Mouse (Mus musculus): Measurements from ENCODE around the gene Sf3a2. TPM values are rescaled to one million over a fixed set of nuclear protein-coding genes. Genes with fewer than 3 reads are reported as not detected.
A peak's percentile ranks its signal among the peaks of the same experiment; 100 is the strongest.

The Sf3a2 gene
- polyA plus RNA-seq, 1 experiment = 93.1 TPM

- Histone ChIP-seq H3K36me3 (ENCODE audit: control insufficient read depth, insufficient read depth) (peaks cover 17% of the 10 kb centered on the region), H3K27me3 (ENCODE audit: control insufficient read depth, insufficient read depth, insufficient read length) (no peaks in the 10 kb centered on the region), H3K4me2 (ENCODE audit: low read depth) (no peak overlapping the region), H3K79me2 (ENCODE audit: control insufficient read depth, insufficient read depth) (peaks cover 37% of the 10 kb centered on the region), H3ac (ENCODE audit: control insufficient read depth, insufficient read length) (no peak overlapping the region), H3K4me3 (no peak overlapping the region)
- TF ChIP-seq REST (IDR thresholded peaks at IDR 0.05; ENCODE audit: insufficient read depth, insufficient read length) = no peak
- TF ChIP-seq POLR2AphosphoS2 (IDR thresholded peaks at IDR 0.05; ENCODE audit: insufficient read length, low read depth) = peak; percentile 26
Observed at GRCm38 (mm10) chr10:80802204-80802912, 4.4 kb downstream of the Sf3a2 start.

GRCm38 (mm10) chr10:80802996-80803395 is 5.0 kb downstream of the Sf3a2 start:
- TF ChIP-seq POLR2A (IDR thresholded peaks at IDR 0.05; ENCODE audit: insufficient read length, low read depth) = peak; percentile 10
- TF ChIP-seq MYOG (IDR thresholded peaks at IDR 0.05; ENCODE audit: control insufficient read depth in 1 of 3, insufficient read depth in 1 of 3, insufficient read length in 2 of 3, low read depth in 2 of 3) = no peak
- Histone ChIP-seq H3K4me3 (no peak overlapping the region), H3K36me3 (ENCODE audit: control insufficient read depth, insufficient read depth) (peaks cover 17% of the 10 kb centered on the region), H3K27me3 (ENCODE audit: control insufficient read depth, insufficient read depth, insufficient read length) (no peaks in the 10 kb centered on the region), H3K79me2 (ENCODE audit: control insufficient read depth, insufficient read depth) (peaks cover 33% of the 10 kb centered on the region), H3K4me2 (ENCODE audit: low read depth) (no peak overlapping the region), H3ac (ENCODE audit: control insufficient read depth, insufficient read length) (no peak overlapping the region)

GRCm38 (mm10) chr10:80804340-80804739 is 6.3 kb downstream of the Sf3a2 start:
- Histone ChIP-seq H3K4me3 (no peak overlapping the region), H3K36me3 (ENCODE audit: control insufficient read depth, insufficient read depth) (peaks cover 17% of the 10 kb centered on the region), H3K27me3 (ENCODE audit: control insufficient read depth, insufficient read depth, insufficient read length) (no peaks in the 10 kb centered on the region), H3K4me2 (ENCODE audit: low read depth) (no peak overlapping the region), H3K79me2 (ENCODE audit: control insufficient read depth, insufficient read depth) (peaks cover 24% of the 10 kb centered on the region), H3ac (ENCODE audit: control insufficient read depth, insufficient read length) (no peak overlapping the region)
- no peak for TF ChIP-seq REST (IDR thresholded peaks at IDR 0.05; ENCODE audit: insufficient read depth, insufficient read length)
- TF ChIP-seq MAX (IDR thresholded peaks at IDR 0.05; ENCODE audit: low read depth) = no peak
- TF ChIP-seq MYOG (IDR thresholded peaks at IDR 0.05; ENCODE audit: control insufficient read depth in 1 of 3, insufficient read depth in 1 of 3, insufficient read length in 2 of 3, low read depth in 2 of 3) = no peak
- TF ChIP-seq POLR2AphosphoS2 (IDR thresholded peaks at IDR 0.05; ENCODE audit: insufficient read length, low read depth) = no peak
- no peak for TF ChIP-seq SRF (IDR thresholded peaks at IDR 0.05; ENCODE audit: control insufficient read depth, insufficient read length, low read depth)
- no peak for TF ChIP-seq TCF12 (IDR thresholded peaks at IDR 0.05; ENCODE audit: insufficient read depth, poor library complexity, severe bottlenecking)
- TF ChIP-seq USF1 (IDR thresholded peaks at IDR 0.05; ENCODE audit: low read depth) = no peak

DNA sequence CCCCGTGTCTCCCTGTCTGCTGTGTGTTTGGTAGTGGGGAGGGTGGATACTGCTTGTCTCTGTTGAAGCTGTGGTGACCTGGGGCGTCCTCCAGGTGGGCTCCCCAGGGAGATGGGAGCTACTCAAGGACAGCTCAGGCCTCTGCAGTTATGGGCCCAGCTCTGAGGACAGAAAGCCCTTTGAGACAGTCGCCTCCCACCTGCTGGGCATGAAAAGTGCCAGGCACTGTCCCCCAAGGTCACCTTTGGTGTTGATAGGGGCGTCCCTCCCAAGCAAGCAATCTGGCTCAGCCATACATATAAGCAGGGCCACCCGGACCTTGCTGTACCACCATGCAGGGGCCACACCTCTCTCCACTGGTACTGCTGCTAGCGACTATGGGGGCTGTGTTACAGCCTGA is 6.9 kb downstream of the Sf3a2 start, which contains the start of gene Amh:
Gene Amh (plus strand): TSS at position 328 of the 400 bp plus-strand sequence.
- peaks cover 17% of the 10 kb centered on the region for H3K36me3 ChIP-seq (ENCODE audit: control insufficient read depth, insufficient read depth)
- H3ac ChIP-seq (ENCODE audit: control insufficient read depth, insufficient read length) = no peak within 1 kb of the TSS
- no peak within 1 kb of the TSS for H3K4me3 ChIP-seq
- TF ChIP-seq POLR2A (IDR thresholded peaks at IDR 0.05; ENCODE audit: insufficient read length, low read depth) (no peak), POLR2AphosphoS2 (IDR thresholded peaks at IDR 0.05; ENCODE audit: insufficient read length, low read depth) (no peak)
- H3K4me2 ChIP-seq (ENCODE audit: low read depth) = no peak within 1 kb of the TSS
- peaks cover 19% of the 10 kb centered on the region for H3K79me2 ChIP-seq (ENCODE audit: control insufficient read depth, insufficient read depth)
- H3K27me3 ChIP-seq (ENCODE audit: control insufficient read depth, insufficient read depth, insufficient read length) = no peaks in the 10 kb centered on the region

DNA sequence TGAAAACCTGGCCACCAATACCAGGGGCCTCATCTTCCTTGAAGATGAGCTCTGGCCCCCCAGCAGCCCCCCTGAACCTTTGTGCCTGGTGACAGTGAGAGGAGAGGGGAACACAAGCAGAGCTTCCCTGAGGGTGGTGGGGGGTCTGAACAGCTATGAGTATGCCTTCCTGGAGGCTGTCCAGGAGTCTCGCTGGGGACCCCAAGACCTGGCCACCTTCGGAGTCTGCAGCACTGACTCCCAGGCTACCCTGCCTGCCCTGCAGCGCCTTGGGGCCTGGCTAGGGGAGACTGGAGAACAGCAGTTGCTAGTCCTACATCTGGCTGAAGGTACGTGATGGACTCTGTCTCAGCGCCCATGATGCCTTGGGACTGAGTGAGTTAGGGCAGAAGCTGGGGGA is 7.3 kb downstream of the Sf3a2 start:
- peaks cover 17% of the 10 kb centered on the region for H3K36me3 ChIP-seq (ENCODE audit: control insufficient read depth, insufficient read depth)

DNA sequence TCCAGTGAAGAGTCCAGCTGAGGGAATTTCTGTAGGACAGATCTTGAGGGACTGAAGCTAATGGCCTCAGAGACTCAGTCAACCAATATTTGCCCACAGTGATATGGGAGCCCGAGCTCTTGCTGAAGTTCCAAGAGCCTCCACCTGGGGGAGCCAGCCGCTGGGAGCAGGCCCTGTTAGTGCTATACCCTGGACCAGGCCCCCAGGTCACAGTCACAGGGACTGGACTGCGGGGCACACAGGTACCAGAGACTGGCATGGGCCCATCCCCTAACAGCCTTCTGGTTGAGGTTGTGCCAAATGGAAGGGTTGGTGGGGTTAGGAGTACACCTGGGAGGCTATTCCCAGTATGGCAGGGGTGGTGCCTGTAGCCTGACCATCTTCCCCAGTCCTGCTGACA is 7.9 kb downstream of the Sf3a2 start:
- TF ChIP-seq CEBPB (IDR thresholded peaks at IDR 0.05; ENCODE audit: insufficient read depth, poor library complexity, severe bottlenecking) (no peak), POLR2AphosphoS2 (IDR thresholded peaks at IDR 0.05; ENCODE audit: insufficient read length, low read depth) (peak; percentile 27)
- Histone ChIP-seq H3K4me3 (no peak overlapping the region), H3ac (ENCODE audit: control insufficient read depth, insufficient read length) (no peak overlapping the region), H3K36me3 (ENCODE audit: control insufficient read depth, insufficient read depth) (peaks cover 12% of the 10 kb centered on the region), H3K4me2 (ENCODE audit: low read depth) (no peak overlapping the region), H3K27me3 (ENCODE audit: control insufficient read depth, insufficient read depth, insufficient read length) (no peaks in the 10 kb centered on the region), H3K79me2 (ENCODE audit: control insufficient read depth, insufficient read depth) (peaks cover 9% of the 10 kb centered on the region)

More for the DNA sequence above, 7.3 kb downstream of the Sf3a2 start:
- no peak overlapping the region for H3K4me3 ChIP-seq
- H3K4me2 ChIP-seq (ENCODE audit: low read depth) = no peak overlapping the region
- H3ac ChIP-seq (ENCODE audit: control insufficient read depth, insufficient read length) = no peak overlapping the region
- no peaks in the 10 kb centered on the region for H3K27me3 ChIP-seq (ENCODE audit: control insufficient read depth, insufficient read depth, insufficient read length)
- H3K79me2 ChIP-seq (ENCODE audit: control insufficient read depth, insufficient read depth) = peaks cover 15% of the 10 kb centered on the region
- TF ChIP-seq POLR2A (IDR thresholded peaks at IDR 0.05; ENCODE audit: insufficient read length, low read depth) (no peak), CEBPB (IDR thresholded peaks at IDR 0.05; ENCODE audit: insufficient read depth, poor library complexity, severe bottlenecking) (no peak), MYOG (IDR thresholded peaks at IDR 0.05; ENCODE audit: control insufficient read depth in 1 of 3, insufficient read depth in 1 of 3, insufficient read length in 2 of 3, low read depth in 2 of 3) (no peak), TCF12 (IDR thresholded peaks at IDR 0.05; ENCODE audit: insufficient read depth, poor library complexity, severe bottlenecking) (no peak), E2F4 (IDR thresholded peaks at IDR 0.05; ENCODE audit: insufficient read depth) (no peak), POLR2AphosphoS2 (IDR thresholded peaks at IDR 0.05; ENCODE audit: insufficient read length, low read depth) (no peak), MYOD1 (IDR thresholded peaks at IDR 0.05; ENCODE audit: control insufficient read depth in 1 of 3, insufficient read length in 2 of 3, low read depth in 2 of 3) (no peak), USF1 (IDR thresholded peaks at IDR 0.05; ENCODE audit: low read depth) (no peak), SRF (IDR thresholded peaks at IDR 0.05; ENCODE audit: control insufficient read depth, insufficient read length, low read depth) (no peak), MAX (IDR thresholded peaks at IDR 0.05; ENCODE audit: low read depth) (no peak), REST (IDR thresholded peaks at IDR 0.05; ENCODE audit: insufficient read depth, insufficient read length) (no peak), TCF3 (IDR thresholded peaks at IDR 0.05; ENCODE audit: insufficient read length, low read depth) (no peak)
